Mouse (Mus musculus): ENCODE results near the gene Adgrv1.

DNA sequence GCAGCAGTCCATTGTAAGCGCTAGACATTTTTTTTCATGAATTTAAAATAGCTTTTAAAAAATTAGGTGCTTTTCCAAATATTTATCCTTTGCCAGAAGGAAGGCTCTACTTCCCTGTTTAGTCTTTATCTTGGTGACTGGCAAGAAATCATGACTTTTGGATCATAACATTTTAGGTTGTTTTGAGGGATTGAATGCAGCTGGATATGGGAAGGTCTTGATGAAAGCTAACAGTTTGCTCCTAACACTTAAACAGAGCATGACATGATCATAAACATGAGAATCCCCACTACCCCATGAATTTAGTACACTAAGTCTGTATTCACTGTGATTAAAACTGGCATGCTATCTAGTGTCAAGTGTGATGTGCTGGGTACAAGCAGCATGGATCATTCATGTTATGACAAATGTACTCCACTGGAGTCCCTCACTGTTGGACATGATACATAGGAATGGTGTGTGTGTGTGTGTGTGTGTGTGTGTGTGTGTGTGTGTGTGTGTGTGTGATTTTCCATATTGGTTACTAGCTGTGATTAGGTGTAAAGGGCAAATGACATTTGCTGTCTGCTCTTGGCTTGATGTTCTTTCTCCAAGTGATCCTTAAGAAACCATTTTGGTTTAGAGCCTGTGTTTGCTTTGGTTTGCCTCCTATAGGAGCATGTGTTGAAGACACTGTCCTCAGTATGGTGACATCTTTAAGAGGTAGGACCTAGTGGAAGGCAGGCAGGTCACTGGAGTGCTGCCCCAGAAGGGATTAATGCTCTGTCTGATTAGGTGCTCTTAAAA is 542.7 kb downstream of the Adgrv1 start:
- no peak for TF ChIP-seq POLR2A (IDR thresholded peaks at IDR 0.05; ENCODE audit: low read depth, low read length)
- TF ChIP-seq CTCF (IDR thresholded peaks at IDR 0.05; ENCODE audit: extremely low read depth, insufficient read length, insufficient replicate concordance, low read depth, low read length) = no peak
